Mouse (Mus musculus) adrenal gland, adult 2 months (tissue): ENCODE measurements around the gene Atp8b3. TPM values are rescaled to one million over a fixed set of nuclear protein-coding genes. Genes with fewer than 3 reads are reported as not detected.

Source experiments
- DNase-seq: peaks from one replicate; pipeline ENCODE4 v3.0.0; 2021
- polyA plus RNA-seq: library from polyadenylated mRNA; depleted of rRNA; stranded (reverse); fragments of >200 nt; gene quantifications from 2 replicates; pipeline ENCODE4 v1.2.3, GENCODE M21; 2012
- total RNA-seq, 2 experiments: library from RNA; stranded (reverse); gene quantifications; 2 replicates each; pipeline ENCODE4 v1.2.3; 2021

The Atp8b3 gene
- total and polyA plus RNA-seq, 3 experiments, result 0.16 to 1.1 (median 0.52) TPM

DNA sequence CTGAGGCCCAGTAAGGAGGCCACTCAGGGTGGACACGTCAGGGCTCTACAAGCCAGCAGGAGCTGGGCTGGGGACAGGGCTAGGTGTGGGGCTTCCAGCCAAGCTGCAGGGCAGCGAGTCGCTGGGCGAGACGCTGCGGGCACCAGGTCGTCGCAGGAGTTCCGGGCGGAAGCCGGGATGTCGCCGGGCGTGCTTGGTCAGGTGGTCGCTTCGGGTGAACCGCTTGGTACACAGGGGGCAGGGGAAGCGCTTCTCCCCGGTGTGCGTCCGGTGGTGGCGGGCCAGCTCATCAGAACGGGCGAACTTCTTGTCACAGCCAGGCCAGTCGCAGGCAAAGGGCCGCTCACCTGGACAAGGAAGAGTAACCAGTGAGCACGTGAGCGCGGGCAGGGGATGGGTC is 30.0 kb upstream of the Atp8b3 start:
- no peak for DNase-seq

DNA sequence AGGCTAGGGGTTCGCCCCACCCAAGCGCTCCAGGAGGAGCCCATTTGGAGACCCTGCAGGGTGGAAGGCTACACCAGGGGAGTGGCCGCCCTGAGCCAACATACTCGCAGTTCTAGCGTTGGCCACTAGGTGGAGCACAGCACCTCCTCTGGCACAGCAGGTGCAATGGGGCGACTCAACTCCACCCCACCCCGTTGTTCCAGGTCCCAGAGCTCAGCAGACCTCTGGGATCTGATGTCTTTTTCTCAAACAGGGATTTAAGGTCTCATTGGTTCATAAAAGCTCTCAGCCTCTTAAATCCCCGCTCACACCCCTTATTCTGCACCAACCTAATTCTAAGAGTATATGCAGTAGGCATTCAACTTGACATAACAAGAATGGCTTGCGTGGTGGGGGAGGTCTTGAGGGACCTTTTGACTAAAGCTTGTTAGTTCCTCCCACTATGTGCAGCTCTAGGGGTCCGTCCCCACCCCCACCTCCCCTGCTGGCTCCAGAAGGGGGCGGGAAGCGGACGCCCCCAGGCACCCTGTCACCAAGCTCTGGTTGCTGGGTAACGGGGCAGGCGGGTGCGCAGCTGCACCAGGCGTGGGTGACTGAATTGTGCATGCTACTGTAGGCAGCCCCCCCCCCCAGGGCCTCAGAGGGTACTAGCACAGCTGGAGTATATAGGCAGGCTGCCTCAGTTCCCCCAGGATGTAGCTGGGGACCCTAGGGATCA is 27.6 kb upstream of the Atp8b3 start:
- DNase-seq, result peak; percentile 84

DNA sequence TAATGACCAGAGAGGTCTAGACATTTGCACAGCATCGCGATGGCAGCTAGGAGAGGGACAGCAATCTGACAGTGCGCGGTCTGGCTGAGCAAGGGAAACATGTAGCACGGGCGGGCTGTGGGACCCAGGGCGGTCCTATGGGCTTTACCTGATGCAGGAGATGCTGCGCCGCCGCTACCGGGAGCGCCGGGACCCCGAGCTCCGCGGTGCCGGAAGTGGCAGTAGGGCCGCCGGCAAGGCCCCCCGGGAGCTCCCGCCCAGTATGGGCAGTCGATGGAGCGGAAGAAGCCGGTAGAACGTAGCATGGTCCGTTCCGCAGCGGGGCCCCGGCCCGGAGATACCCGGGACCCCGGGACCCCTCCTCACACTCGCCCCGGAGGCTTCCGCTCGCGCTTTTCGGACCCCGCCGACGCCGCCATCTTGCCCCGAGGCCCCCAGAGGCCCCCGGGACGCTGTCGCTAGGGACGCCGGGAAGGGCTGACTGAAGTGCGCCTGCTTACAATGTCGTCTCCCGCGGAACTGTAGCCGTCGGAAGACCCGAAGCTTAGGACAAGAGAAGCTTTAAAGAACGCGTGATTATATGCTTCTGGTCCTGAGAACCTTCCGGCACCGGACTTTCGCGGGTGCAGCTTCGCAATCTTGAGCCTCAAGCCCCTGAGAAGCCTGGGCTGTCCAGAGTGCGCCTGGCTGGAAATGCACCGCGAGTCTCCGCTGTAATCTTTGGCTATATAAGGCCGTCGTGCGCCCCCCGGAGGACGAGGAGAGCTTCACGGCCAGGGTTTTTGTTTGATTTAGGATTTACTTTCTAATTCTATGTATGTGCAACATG is 22.4 kb upstream of the Atp8b3 start, which contains the start of gene Rexo1:
Gene Rexo1, minus strand, starts transcription at position 445 of the 829 bp plus-strand sequence.
- peak; percentile 94 for DNase-seq

- DNase-seq, result no peak
These were observed 21.7 kb upstream of the Atp8b3 start for GRCm38 (mm10) chr10:80560621-80561020.

- no peak for DNase-seq
These were observed 20.5 kb upstream of the Atp8b3 start for GRCm38 (mm10) chr10:80559431-80559830.

GRCm38 (mm10) chr10:80557346-80557965 is 18.5 kb upstream of the Atp8b3 start:
- DNase-seq, result peak; percentile 86

- no peak for DNase-seq
These were observed 15.1 kb upstream of the Atp8b3 start for GRCm38 (mm10) chr10:80553997-80554396.

- peak; percentile 50 for DNase-seq
These were observed 14.7 kb upstream of the Atp8b3 start for GRCm38 (mm10) chr10:80553575-80553974.

- no peak for DNase-seq
These were observed 13.4 kb upstream of the Atp8b3 start for GRCm38 (mm10) chr10:80552364-80552763.

DNA sequence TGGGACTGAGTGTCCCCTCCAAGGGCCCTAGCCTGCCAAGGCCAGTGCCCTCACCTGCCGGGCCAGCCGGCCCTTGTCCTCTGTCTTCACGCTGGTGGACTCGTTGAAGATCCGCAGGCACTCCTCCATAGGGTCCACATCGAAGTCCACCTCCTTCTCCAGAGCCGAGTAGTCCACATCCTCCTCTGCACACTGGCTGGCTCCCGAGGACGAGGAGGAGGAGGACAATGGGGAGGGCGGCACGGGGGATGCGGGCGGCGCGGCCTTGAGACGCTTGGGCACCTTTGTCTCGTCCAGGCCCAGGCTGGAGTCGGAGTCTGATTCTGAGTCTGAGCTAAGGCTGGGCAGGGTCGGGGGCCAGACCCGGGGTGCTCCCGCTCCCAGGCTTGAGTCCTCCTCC is 10.4 kb upstream of the Atp8b3 start:
- peak; percentile 54 for DNase-seq

- DNase-seq, result peak; percentile 93
These were observed 9.6 kb upstream of the Atp8b3 start for GRCm38 (mm10) chr10:80548428-80549006.

DNA sequence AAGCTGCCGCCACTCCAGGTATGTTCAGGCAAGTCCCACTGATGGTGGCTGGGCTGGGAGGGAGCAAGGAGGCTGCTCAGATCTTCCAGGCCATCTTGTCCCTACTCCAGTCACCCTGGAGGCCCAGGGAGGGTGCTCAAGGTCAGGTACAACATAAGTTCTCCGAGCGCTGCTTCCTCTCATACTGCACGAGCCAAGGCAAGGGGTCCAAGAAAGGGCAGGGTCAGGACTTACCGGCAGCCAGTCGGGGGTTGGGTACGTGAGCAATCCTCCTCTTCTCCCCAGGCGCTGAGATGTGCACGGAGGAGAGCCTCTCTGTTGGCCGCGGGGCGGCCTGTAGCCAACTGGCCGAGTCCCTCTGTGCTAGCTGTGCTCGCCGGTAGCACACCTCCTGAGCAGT is 8.6 kb upstream of the Atp8b3 start:
- peak; percentile 55 for DNase-seq

- DNase-seq, result no peak
These were observed 8.0 kb upstream of the Atp8b3 start for GRCm38 (mm10) chr10:80546945-80547344.

DNA sequence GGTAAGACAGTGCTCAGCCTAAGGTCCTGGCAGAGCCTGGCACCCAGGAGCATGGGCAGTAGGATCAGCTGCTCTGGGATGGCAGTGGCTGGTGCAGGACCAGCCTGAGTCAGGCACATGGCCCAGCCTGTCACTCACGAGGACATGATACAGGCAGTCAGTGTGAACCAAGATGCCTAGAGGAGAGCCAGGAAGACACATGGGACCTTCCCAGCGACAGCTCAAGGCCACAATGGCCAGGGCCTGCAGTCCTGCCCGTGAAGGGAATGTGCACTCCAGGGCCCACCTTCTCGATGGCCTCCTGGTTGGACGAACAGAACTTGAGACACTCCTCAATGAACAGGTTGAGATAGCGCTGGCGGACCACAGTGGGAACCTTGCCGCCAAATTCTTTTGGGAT is 6.7 kb upstream of the Atp8b3 start:
- DNase-seq, result peak; percentile 65

- DNase-seq, result no peak
These were observed 4.9 kb upstream of the Atp8b3 start for GRCm38 (mm10) chr10:80543873-80544272.

DNA sequence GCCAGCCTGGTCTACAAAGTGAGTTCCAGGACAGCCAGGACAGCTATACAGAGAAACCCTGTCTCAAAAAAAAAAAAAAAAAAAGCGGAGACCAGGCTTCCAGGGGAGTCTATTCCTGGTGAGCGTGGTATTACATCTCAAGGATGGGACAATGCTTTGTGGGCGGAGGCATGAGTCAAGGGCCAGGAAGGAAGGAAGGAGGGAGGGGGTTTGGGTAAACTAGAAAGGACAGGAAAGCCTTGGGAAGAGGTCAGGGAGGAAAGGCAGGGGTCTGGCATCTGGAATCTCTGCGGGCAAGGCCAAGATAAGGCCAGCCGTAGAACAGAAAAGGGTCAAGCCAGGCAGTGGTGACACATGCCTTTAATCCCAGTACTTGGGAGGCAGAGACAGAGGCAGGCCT is 569 bp upstream of the Atp8b3 start:
- peak; percentile 81 for DNase-seq

DNA sequence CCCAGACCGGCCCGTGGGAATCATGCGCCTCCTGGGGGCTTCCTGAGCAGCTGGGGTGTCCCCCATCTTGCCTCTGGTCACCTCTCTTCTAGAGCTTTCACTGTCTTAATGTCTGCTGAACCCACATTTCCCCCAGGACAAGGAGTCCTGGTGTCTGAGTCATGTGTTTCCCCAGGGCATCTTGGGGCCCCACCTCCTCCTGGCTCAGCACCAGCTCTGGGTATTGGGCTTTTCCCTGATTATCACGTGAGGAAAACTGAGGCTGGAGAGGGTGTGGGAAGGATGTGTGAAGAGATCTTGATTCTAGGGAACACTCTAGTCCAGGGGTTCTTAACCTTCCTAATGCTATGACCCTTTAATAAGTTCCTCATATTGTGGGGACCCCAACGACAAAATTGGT is 744 bp downstream of the Atp8b3 start:
- DNase-seq, result peak; percentile 74

DNA sequence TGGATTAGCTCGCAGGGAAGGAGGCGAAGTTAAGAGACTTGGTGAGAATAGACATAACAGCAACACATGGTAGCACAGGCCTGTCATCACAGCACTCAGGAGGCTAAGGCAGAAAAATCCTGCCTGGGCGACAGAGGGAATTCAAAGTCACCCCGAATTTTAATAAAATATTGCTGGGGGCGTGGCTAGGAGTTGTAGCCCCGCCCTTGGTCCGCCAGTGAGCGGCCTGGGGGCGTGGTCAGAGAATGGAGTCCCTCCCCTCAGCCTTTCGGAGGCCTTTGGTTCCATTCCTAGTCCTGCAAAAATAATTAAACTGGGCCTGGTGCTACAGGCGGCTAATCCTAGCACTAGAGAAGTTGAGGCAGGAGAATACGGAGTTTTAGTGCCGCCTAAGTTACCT is 3.2 kb downstream of the Atp8b3 start:
- no peak for DNase-seq

- no peak for DNase-seq
These were observed 3.9 kb downstream of the Atp8b3 start for GRCm38 (mm10) chr10:80535071-80535470.

DNA sequence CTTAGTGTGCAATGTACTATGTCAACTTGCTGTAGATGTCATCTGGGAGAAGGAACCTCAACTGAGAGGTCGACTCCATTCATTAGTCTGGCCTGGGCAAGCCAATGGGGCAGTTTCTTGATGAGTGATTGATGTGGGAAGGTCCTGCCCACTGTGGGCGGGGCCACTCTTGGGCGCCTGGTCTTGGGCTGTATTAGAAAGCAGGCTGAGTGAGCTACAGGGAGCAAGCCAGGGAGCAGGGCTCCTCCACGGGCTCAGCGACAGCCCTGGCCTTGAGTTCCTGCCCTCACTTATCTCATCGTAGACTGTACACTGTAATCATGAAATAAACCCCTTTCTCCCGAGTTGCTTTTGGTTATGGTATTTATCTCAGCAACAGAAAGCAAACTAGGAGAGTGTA is 5.2 kb downstream of the Atp8b3 start:
- DNase-seq, result peak; percentile 69

- no peak for DNase-seq
These were observed 6.1 kb downstream of the Atp8b3 start for GRCm38 (mm10) chr10:80532783-80533182.

DNA sequence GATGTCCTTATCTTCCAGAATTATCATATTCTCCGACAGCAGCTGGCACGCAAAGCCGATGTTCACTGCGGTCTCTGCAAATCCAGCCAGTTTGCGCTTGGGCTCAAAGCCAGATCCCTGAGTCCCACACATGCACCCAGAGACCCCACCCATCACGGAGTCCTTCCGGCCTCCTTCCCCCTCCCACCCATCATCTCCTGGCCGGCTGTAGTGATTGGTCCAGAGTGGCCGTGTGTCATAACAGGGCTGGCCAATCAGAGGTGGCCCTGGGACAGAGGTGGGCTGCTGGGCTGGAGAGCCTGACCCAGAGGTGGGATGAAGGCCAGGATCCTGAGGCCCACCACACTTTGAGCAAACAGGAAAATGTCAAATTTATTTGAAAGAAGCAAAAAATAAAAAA is 12.8 kb downstream of the Atp8b3 start:
- no peak for DNase-seq

DNA sequence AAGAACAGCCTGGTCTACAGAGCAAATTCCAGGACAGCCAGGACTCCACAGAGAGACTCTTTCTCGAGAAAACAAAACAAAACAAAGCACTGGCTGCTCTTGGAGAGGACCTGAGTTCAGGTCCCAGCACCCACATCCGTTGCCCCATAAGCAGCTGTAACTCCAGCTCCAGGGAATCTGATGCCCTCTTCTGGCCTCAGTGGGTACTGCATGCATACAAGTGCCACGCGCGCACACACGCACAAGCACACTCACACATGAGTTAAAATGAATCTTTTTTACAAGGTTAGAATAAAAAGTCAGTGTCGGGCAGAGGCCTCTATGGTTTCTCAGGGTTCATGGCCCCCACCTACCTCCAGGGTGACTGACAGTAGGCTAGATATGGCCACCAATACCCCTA is 15.6 kb downstream of the Atp8b3 start:
- no peak for DNase-seq
